Mouse (Mus musculus) heart, adult 2 months (tissue): ENCODE results near the gene Trpc7. TPM values are rescaled to one million over a fixed set of nuclear protein-coding genes. Genes with fewer than 3 reads are reported as not detected.

Experiments used
- DNase-seq, 2 experiments: peaks; one replicate each; pipeline ENCODE4 v3.0.0; 2021
- H3K27ac ChIP-seq: fragments of 200-600 bp; 2 replicates; pipeline ENCODE4 v1.8.1; 2022
- H3K27me3 ChIP-seq: fragments of 200-500 bp; 2 replicates; pipeline ENCODE4 v1.6.1; 2012; ENCODE audit warnings: mild to moderate bottlenecking, low read length, inconsistent platforms, mixed read lengths; ENCODE audit not compliant: control insufficient read depth, insufficient read depth
- H3K36me3 ChIP-seq: fragments of 200-500 bp; 2 replicates; pipeline ENCODE4 v1.6.1; 2012; ENCODE audit warnings: low read length, inconsistent platforms; ENCODE audit not compliant: control insufficient read depth, insufficient read depth
- H3K4me1 ChIP-seq: fragments of 200-500 bp; 2 replicates; pipeline ENCODE4 v1.6.1; 2011; ENCODE audit warnings: low read length; ENCODE audit not compliant: control insufficient read depth, insufficient read depth
- H3K4me3 ChIP-seq: fragments of 200-600 bp; 2 replicates; pipeline ENCODE4 v1.8.1; 2022
- H3K79me2 ChIP-seq: fragments of 200-500 bp; replicated peaks from 2 replicates; pipeline ENCODE4 v1.6.1; 2012; ENCODE audit warnings: mild to moderate bottlenecking, inconsistent platforms, low read length, moderate library complexity, mixed read lengths; ENCODE audit not compliant: control insufficient read depth, insufficient read depth
- H3K9ac ChIP-seq: fragments of 200-500 bp; 2 replicates; pipeline ENCODE4 v1.6.1; 2012; ENCODE audit warnings: low read depth, mild to moderate bottlenecking, control low read depth, inconsistent platforms, low read length, mixed read lengths
- CTCF ChIP-seq: fragments of 200-600 bp; IDR thresholded peaks from 2 replicates; pipeline ENCODE4 v1.8.1; 2022; ENCODE audit warnings: antibody characterized with exemption, mild to moderate bottlenecking, moderate library complexity
- EP300 ChIP-seq: fragments of 200-500 bp; IDR thresholded peaks from 2 replicates; pipeline ENCODE4 v1.6.1; 2011; ENCODE audit warnings: low read depth, low read length, control low read depth; ENCODE audit not compliant: insufficient read depth
- POLR2A ChIP-seq: fragments of 200-500 bp; IDR thresholded peaks from 2 replicates; pipeline ENCODE4 v1.6.1; 2011; ENCODE audit warnings: mild to moderate bottlenecking, low read depth, low read length, control low read depth; ENCODE audit not compliant: insufficient read depth
- WGBS: fragments of 180-500 bp; shearing (Covaris S2); methylation state at CpG from one replicate; pipeline ENCODE4 v1.1.7; 2018; 5-methylcytosine and 5-hydroxymethylcytosine counted together
- intact Hi-C: fragments of 180-260 bp; cut with DNase I; formaldehyde crosslinking; loops from one replicate; pipeline ENCODE4 v1.15.1; 2025
- long read RNA-seq: library from polyadenylated mRNA; stranded (forward); transcript quantifications from one replicate; pipeline ENCODE4 v2.0.0, GENCODE M21; 2021
- polyA plus RNA-seq: library from polyadenylated mRNA; depleted of rRNA; stranded (reverse); fragments of >200 nt; gene quantifications from 2 replicates; pipeline ENCODE4 v1.2.3, GENCODE M21; 2012; rRNA removed
- total RNA-seq, 2 experiments: library from RNA; stranded (reverse); gene quantifications; 2 replicates each; pipeline ENCODE4 v1.2.3; 2021

The Trpc7 gene
- not detected for total RNA-seq
- polyA plus RNA-seq = not detected in 2 replicates
- long read RNA-seq = 0 reads

- H3K27me3 ChIP-seq = no peaks in the 10 kb centered on the region
- DNase-seq = no peak
- no peak within 1 kb of the TSS for H3K4me3 ChIP-seq
- H3K36me3 ChIP-seq = no peaks in the 10 kb centered on the region
- 63% methylated on average over 3 of the region's 3 CpGs for WGBS
- no peak for TF ChIP-seq EP300
- no peaks in the 10 kb centered on the region for H3K4me1 ChIP-seq
- no peaks in the 10 kb centered on the region for H3K79me2 ChIP-seq
- H3K27ac ChIP-seq = no peak within 1 kb of the TSS
- no peak within 1 kb of the TSS for H3K9ac ChIP-seq
- intact Hi-C loops = no loop called here
These were observed at the start of gene Trpc7 for GRCm38 (mm10) chr13:56895893-56896292. Gene Trpc7, minus strand, starts transcription at chr13:56895993.

GRCm38 (mm10) chr13:56939261-56939660 is 43.5 kb upstream of the Trpc7 start:
- TF ChIP-seq POLR2A = no peak
- no peak for TF ChIP-seq CTCF
- no peak for TF ChIP-seq EP300
- H3K27ac ChIP-seq = no peak overlapping the region
- WGBS = 63% methylated on average over 11 of the region's 11 CpGs
- intact Hi-C loops = no loop called here
- no peak overlapping the region for H3K9ac ChIP-seq
- H3K4me1 ChIP-seq = no peaks in the 10 kb centered on the region
- H3K79me2 ChIP-seq = no peaks in the 10 kb centered on the region
- DNase-seq = no peak
- H3K27me3 ChIP-seq = no peaks in the 10 kb centered on the region; the same call in 1 of the 2 replicates
- no peak overlapping the region for H3K4me3 ChIP-seq
- no peaks in the 10 kb centered on the region for H3K36me3 ChIP-seq

- Histone ChIP-seq H3K4me1 (no peaks in the 10 kb centered on the region), H3K27ac (no peak overlapping the region), H3K9ac (no peak overlapping the region), H3K4me3 (no peak overlapping the region), H3K36me3 (no peaks in the 10 kb centered on the region), H3K27me3 (no peaks in the 10 kb centered on the region; the same call in 1 of the 2 replicates), H3K79me2 (no peaks in the 10 kb centered on the region)
- intact Hi-C loops = loop anchor here (5.0 kb wide), 1 partner anchor 127 kb away; no protein-coding TSS in a partner anchor
- no peak for DNase-seq
- WGBS = 76% methylated on average over 11 of the region's 11 CpGs
- TF ChIP-seq EP300 (no peak), POLR2A (no peak), CTCF (no peak)
These were observed 38.2 kb upstream of the Trpc7 start for GRCm38 (mm10) chr13:56933832-56934510.

GRCm38 (mm10) chr13:56930421-56930820 is 34.6 kb upstream of the Trpc7 start:
- Histone ChIP-seq H3K4me3 (no peak overlapping the region), H3K36me3 (no peaks in the 10 kb centered on the region), H3K4me1 (no peaks in the 10 kb centered on the region), H3K27ac (no peak overlapping the region), H3K79me2 (no peaks in the 10 kb centered on the region), H3K9ac (no peak overlapping the region), H3K27me3 (no peaks in the 10 kb centered on the region)
- 89% methylated on average over 2 of the region's 2 CpGs for WGBS
- TF ChIP-seq POLR2A (no peak), CTCF (no peak), EP300 (no peak)
- intact Hi-C loops = loop anchor here (5.0 kb wide), 1 partner anchor 123 kb away; no protein-coding TSS in a partner anchor
- no peak for DNase-seq

- H3K27ac ChIP-seq = no peak overlapping the region
- no peaks in the 10 kb centered on the region for H3K4me1 ChIP-seq
- no peaks in the 10 kb centered on the region for H3K79me2 ChIP-seq
- 61% methylated on average over 2 of the region's 2 CpGs for WGBS
- no peak overlapping the region for H3K9ac ChIP-seq
- H3K27me3 ChIP-seq = no peaks in the 10 kb centered on the region
- intact Hi-C loops = no loop called here
- TF ChIP-seq CTCF = no peak
- TF ChIP-seq POLR2A = no peak
- TF ChIP-seq EP300 = no peak
- no peak overlapping the region for H3K4me3 ChIP-seq
- H3K36me3 ChIP-seq = no peaks in the 10 kb centered on the region
- no peak for DNase-seq
These were observed 27.2 kb upstream of the Trpc7 start for GRCm38 (mm10) chr13:56922976-56923375.

GRCm38 (mm10) chr13:56921251-56921650 is 25.5 kb upstream of the Trpc7 start:
- TF ChIP-seq POLR2A (no peak), CTCF (no peak), EP300 (no peak)
- no peaks in the 10 kb centered on the region for H3K4me1 ChIP-seq
- no peak overlapping the region for H3K27ac ChIP-seq
- no peak overlapping the region for H3K4me3 ChIP-seq
- DNase-seq = no peak
- H3K9ac ChIP-seq = no peak overlapping the region
- 53% methylated on average over 3 of the region's 3 CpGs for WGBS
- intact Hi-C loops = no loop called here
- H3K36me3 ChIP-seq = no peaks in the 10 kb centered on the region
- H3K79me2 ChIP-seq = no peaks in the 10 kb centered on the region
- no peaks in the 10 kb centered on the region for H3K27me3 ChIP-seq
